Mouse (Mus musculus) neural tube, embryonic 12.5 days (tissue): Measurements from ENCODE around the gene Tmem199. TPM values are rescaled to one million over a fixed set of nuclear protein-coding genes. Genes with fewer than 3 reads are reported as not detected.

ENCODE experiments used
- ATAC-seq: fragments of 200-750 bp; cut with Nextera tagmentation; 2 replicates; pipeline ENCODE4 v1.8.0; 2017; ENCODE audit warnings: low read depth, mild to moderate bottlenecking, moderate TSS enrichment, moderate library complexity; ENCODE audit not compliant: low FRiP score
- H3K27ac ChIP-seq: fragments of 300-500 bp; sonication (generic); 2 replicates; pipeline ENCODE4 v1.5.1; 2016
- H3K27me3 ChIP-seq: fragments of 300-500 bp; sonication (generic); replicated peaks from 2 replicates; pipeline ENCODE4 v1.6.1; 2016; ENCODE audit warnings: mild to moderate bottlenecking
- H3K36me3 ChIP-seq: fragments of 300-500 bp; sonication (generic); 2 replicates; pipeline ENCODE4 v1.6.1; 2016; ENCODE audit warnings: mild to moderate bottlenecking
- H3K4me1 ChIP-seq: fragments of 300-500 bp; sonication (generic); 2 replicates; pipeline ENCODE4 v1.6.1; 2016
- H3K4me2 ChIP-seq: fragments of 300-500 bp; sonication (generic); replicated peaks from 2 replicates; pipeline ENCODE4 v1.6.1; 2016; ENCODE audit warnings: mild to moderate bottlenecking
- H3K4me3 ChIP-seq: fragments of 300-500 bp; sonication (generic); 2 replicates; pipeline ENCODE4 v1.5.1; 2016
- H3K9ac ChIP-seq: fragments of 300-500 bp; sonication (generic); 2 replicates; pipeline ENCODE4 v1.6.1; 2016; ENCODE audit warnings: mild to moderate bottlenecking
- H3K9me3 ChIP-seq: fragments of 300-500 bp; sonication (generic); 2 replicates; pipeline ENCODE4 v1.6.1; 2016; ENCODE audit warnings: mild to moderate bottlenecking
- WGBS: fragments of 180-500 bp; shearing (Covaris S2); methylation state at CpG from one replicate; pipeline ENCODE4 v1.1.7; 2016; 5-methylcytosine and 5-hydroxymethylcytosine counted together
- polyA plus RNA-seq: library from polyadenylated mRNA; unstranded; fragments of >200 nt; fragmentation: Nextera tagmentation; extraction: Ambion mirVana; gene quantifications from 2 replicates; pipeline ENCODE4 v1.2.1, GENCODE M21; 2016

Tmem199 gene
- polyA plus RNA-seq, 1 experiment from 2014 or later: 93.1 TPM

GRCm38 (mm10) chr11:78521880-78522279, 9.9 kb upstream of the Tmem199 start:
- WGBS: 91% methylated on average over 3 of the region's 3 CpGs
- no peaks in the 10 kb centered on the region for H3K27me3 ChIP-seq
- no peak overlapping the region for H3K4me2 ChIP-seq
- no peak for ATAC-seq
- H3K9ac ChIP-seq: no peak overlapping the region
- no peaks in the 10 kb centered on the region for H3K4me1 ChIP-seq
- peaks cover 90% of the 10 kb centered on the region for H3K36me3 ChIP-seq
- H3K27ac ChIP-seq: no peak overlapping the region
- no peak overlapping the region for H3K4me3 ChIP-seq
- H3K9me3 ChIP-seq: no peaks in the 10 kb centered on the region

DNA sequence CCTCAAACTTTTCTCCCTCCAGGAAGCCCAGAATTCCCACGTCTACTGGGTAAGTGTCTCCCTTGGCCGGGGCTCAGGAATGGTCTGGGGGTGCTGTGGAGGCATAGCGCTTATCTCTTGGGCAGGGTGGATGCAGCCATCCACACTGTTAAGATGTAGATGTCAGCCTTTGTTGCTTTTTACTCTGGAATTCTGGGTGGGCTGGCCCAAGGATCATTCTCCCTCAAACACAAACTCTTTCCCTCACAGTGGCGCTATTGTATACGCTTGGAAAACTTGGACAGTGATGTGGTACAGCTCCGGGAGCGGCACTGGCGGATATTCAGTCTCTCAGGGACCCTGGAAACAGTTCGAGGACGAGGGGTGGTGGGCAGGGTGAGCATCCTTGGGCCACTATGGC, 7.0 kb upstream of the Tmem199 start:
- Histone ChIP-seq H3K36me3 (peaks cover 87% of the 10 kb centered on the region), H3K4me1 (no peaks in the 10 kb centered on the region), H3K27me3 (no peaks in the 10 kb centered on the region), H3K4me2 (no peak overlapping the region), H3K9me3 (no peaks in the 10 kb centered on the region), H3K9ac (no peak overlapping the region), H3K4me3 (no peak overlapping the region), H3K27ac (no peak overlapping the region)
- WGBS: 92% methylated on average over 10 of the region's 10 CpGs
- ATAC-seq: no peak

DNA sequence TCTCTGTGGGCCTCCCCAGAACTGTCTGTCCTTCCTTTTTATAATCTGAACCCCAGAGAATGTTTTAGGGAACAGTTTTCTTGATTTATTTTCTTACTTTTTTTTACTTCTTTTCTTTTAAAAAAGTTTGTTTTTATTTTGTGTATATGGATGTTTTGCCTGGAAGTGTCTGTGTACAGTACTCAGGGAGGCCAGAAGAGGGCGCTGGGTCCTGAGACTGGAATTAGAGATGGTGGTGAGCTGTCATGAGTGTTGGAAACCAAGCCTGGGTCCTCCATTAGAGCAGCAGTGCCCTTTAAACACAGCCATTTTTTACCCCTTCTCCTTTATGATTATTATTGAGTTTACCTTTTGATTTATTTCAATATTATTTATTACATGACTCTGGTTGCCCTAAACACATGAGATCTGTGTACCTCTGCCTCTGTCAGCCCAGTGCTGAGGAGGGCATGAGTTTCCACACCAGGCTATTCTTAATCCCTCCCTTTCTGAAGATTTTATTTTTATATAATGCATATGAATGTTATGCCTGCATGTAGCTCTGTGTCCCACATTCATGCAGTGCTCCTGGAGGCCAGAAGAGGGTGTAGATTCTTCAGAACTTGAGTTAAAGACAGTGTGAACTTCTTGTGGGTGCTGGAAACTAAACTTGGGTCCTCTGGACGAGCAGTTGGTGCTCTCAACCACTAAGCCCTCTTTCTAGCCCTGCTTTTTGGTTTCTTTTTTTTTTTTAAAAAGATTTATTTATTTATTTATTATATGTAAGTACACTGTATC, 3.8 kb upstream of the Tmem199 start:
- Histone ChIP-seq H3K9ac (no peak overlapping the region), H3K27ac (no peak overlapping the region), H3K4me3 (no peak overlapping the region), H3K36me3 (peaks cover 55% of the 10 kb centered on the region), H3K27me3 (no peaks in the 10 kb centered on the region), H3K9me3 (no peaks in the 10 kb centered on the region), H3K4me2 (no peak overlapping the region), H3K4me1 (peaks cover 21% of the 10 kb centered on the region)
- WGBS: 62% methylated on average over 2 of the region's 2 CpGs
- no peak for ATAC-seq

- no peak for ATAC-seq
- peaks cover 41% of the 10 kb centered on the region for H3K36me3 ChIP-seq
- no peaks in the 10 kb centered on the region for H3K9me3 ChIP-seq
- H3K27me3 ChIP-seq: no peaks in the 10 kb centered on the region
- 79% methylated on average over 3 of the region's 3 CpGs for whole genome bisulfite sequencing
- H3K4me2 ChIP-seq: peak overlapping the region; percentile 90
- no peak overlapping the region for H3K27ac ChIP-seq
- H3K9ac ChIP-seq: no peak overlapping the region
- peaks cover 21% of the 10 kb centered on the region for H3K4me1 ChIP-seq
- H3K4me3 ChIP-seq: peak overlapping the region; percentile 89
Observed at GRCm38 (mm10) chr11:78513106-78513790, 1.3 kb upstream of the Tmem199 start.

DNA sequence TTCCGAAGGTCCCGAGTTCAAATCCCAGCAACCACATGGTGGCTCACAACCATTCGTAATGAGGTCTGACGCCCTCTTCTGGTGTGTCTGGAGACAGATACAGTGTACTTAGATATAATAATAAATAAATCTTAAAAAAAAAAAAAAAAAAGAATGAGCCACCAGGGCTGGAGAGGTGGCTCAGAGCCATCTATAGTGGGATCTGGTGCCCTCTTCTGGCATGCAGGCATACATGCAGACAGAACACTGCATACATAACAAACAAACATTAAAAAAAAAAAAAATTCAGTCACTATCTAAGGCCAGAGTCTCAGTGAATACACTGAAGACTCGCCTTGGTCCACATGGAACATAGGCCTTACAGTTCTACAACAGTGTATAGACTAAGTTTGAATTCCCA, 2.8 kb downstream of the Tmem199 start:
- no peak overlapping the region for H3K9ac ChIP-seq
- H3K27ac ChIP-seq: no peak overlapping the region
- no peak overlapping the region for H3K4me3 ChIP-seq
- H3K36me3 ChIP-seq: peaks cover 31% of the 10 kb centered on the region
- H3K9me3 ChIP-seq: no peaks in the 10 kb centered on the region
- no peak overlapping the region for H3K4me2 ChIP-seq
- H3K4me1 ChIP-seq: peaks cover 21% of the 10 kb centered on the region
- H3K27me3 ChIP-seq: no peaks in the 10 kb centered on the region
- 86% methylated on average over 5 of the region's 5 CpGs for WGBS
- ATAC-seq: no peak

DNA sequence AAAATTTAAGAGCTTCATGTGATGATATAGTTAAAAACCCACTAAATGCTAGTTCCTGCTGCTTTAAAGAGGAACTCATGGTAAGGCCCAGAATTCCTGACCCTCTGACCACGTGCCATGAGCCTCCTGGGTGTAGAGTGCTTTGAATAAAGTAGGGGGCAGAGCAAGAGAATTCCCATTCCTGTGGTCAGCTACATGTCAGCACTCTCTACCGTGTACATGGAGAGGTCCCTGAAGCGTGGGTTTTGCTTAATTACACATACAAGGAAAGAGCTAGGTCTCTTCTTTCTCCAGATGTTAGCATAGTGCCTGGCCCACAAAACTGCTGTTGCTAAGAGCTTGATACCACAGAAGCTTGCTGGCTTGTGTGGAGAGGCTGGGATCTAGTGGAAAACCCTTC, 6.5 kb downstream of the Tmem199 start:
- H3K36me3 ChIP-seq: peaks cover 31% of the 10 kb centered on the region
- no peak overlapping the region for H3K4me3 ChIP-seq
- WGBS: 78% methylated on average over 3 of the region's 3 CpGs
- H3K27me3 ChIP-seq: peaks cover 11% of the 10 kb centered on the region
- no peak for ATAC-seq
- H3K27ac ChIP-seq: no peak overlapping the region
- H3K4me1 ChIP-seq: no peaks in the 10 kb centered on the region
- H3K9ac ChIP-seq: no peak overlapping the region
- H3K4me2 ChIP-seq: no peak overlapping the region
- H3K9me3 ChIP-seq: no peaks in the 10 kb centered on the region

GRCm38 (mm10) chr11:78502909-78503650, 8.9 kb downstream of the Tmem199 start, which contains the start of gene Sebox:
Gene Sebox (plus strand): TSS chr11:78503447.
- peaks cover 20% of the 10 kb centered on the region for H3K36me3 ChIP-seq

GRCm38 (mm10) chr11:78501529-78501928, 10.4 kb downstream of the Tmem199 start:
- Histone ChIP-seq H3K27me3 (peaks cover 27% of the 10 kb centered on the region), H3K27ac (no peak overlapping the region), H3K4me1 (peaks cover 5% of the 10 kb centered on the region), H3K9ac (no peak overlapping the region), H3K36me3 (peaks cover 6% of the 10 kb centered on the region), H3K9me3 (no peaks in the 10 kb centered on the region), H3K4me2 (no peak overlapping the region), H3K4me3 (no peak overlapping the region)
- 85% methylated on average over 20 of the region's 20 CpGs for WGBS
- ATAC-seq: no peak

More at GRCm38 (mm10) chr11:78502909-78503650, 8.9 kb downstream of the Tmem199 start, which contains the start of gene Sebox:
- 73% methylated on average over 7 of the region's 7 CpGs for WGBS
- Histone ChIP-seq H3K4me1 (no peaks in the 10 kb centered on the region), H3K9me3 (no peaks in the 10 kb centered on the region), H3K9ac (no peak within 1 kb of the TSS), H3K27me3 (peaks cover 27% of the 10 kb centered on the region), H3K27ac (no peak within 1 kb of the TSS), H3K4me3 (no peak within 1 kb of the TSS), H3K4me2 (no peak within 1 kb of the TSS)
- no peak for ATAC-seq

DNA sequence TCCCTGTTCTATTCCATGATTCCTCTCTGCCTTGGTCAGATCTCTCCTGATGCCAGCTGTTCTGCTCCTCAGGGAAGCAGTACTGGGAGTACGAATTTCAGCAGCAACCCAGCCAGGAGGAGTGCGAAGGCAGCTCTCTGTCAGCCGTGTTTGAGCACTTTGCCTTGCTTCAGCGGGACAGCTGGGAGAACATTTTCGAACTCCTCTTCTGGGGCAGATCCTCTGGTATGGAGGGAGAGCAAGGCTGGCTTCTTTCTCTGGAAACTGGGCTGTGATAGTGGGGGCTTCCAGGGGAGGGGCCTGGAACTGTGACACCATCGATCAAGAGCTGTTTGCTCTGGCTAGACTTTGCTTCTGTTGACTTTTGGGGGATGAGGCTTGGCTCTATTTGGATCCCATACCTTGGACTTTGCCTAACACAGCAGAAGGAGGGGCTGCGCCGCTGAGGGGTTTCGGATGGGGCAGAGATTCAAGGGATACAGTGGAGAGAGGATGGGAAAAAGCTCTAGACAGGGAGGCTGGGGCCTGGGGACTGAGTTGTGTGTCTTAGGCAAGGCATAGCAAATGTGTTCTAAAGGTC, 11.3 kb downstream of the Tmem199 start:
- no peak overlapping the region for H3K4me3 ChIP-seq
- WGBS: 81% methylated on average over 9 of the region's 9 CpGs
- H3K27me3 ChIP-seq: peaks cover 30% of the 10 kb centered on the region
- peaks cover 13% of the 10 kb centered on the region for H3K4me1 ChIP-seq
- H3K36me3 ChIP-seq: no peaks in the 10 kb centered on the region
- H3K9me3 ChIP-seq: no peaks in the 10 kb centered on the region
- no peak overlapping the region for H3K27ac ChIP-seq
- 0 out of 2 replicates have a peak overlapping the region, but pooled peaks have one; percentile 13 for H3K9ac ChIP-seq
- ATAC-seq: no peak
- 0 out of 2 replicates have a peak overlapping the region, but pooled peaks have one; percentile 5 for H3K4me2 ChIP-seq

GRCm38 (mm10) chr11:78499543-78499942, 12.4 kb downstream of the Tmem199 start:
- peaks cover 36% of the 10 kb centered on the region for H3K27me3 ChIP-seq
- no peak overlapping the region for H3K9ac ChIP-seq
- WGBS: 59% methylated on average over 16 of the region's 16 CpGs
- no peak for ATAC-seq
- H3K4me3 ChIP-seq: 0 out of 2 replicates have a peak overlapping the region, but pooled peaks have one; percentile 5
- no peaks in the 10 kb centered on the region for H3K36me3 ChIP-seq
- no peak overlapping the region for H3K27ac ChIP-seq
- H3K4me2 ChIP-seq: no peak overlapping the region
- no peaks in the 10 kb centered on the region for H3K9me3 ChIP-seq
- H3K4me1 ChIP-seq: peaks cover 15% of the 10 kb centered on the region

DNA sequence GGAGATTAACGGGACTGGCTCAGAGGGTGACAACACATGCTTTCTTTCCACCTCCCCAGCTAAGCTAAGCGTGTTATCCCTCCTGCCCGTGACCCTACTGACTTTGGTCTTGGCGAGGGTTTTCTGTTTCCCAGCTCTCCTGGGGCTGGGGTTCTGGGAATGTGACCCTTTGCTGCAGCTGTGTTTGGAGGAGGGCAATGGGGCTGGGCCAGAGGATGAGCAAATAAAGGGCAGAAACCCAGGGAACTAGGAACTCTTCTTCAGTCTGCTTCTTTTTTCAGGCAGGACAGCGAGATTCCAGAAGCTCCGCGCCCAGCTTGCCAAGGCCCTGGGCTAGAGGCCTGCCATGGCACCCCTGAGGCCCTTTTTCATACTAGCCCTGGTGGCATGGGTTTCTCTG, 13.0 kb downstream of the Tmem199 start, which contains the start of gene Vtn:
Gene Vtn, plus strand, starts transcription at position 88 of the 400 bp plus-strand sequence.
- WGBS: 57% methylated on average over 7 of the region's 7 CpGs
- Histone ChIP-seq H3K4me3 (peak within 1 kb of the TSS; percentile 74), H3K27me3 (peaks cover 38% of the 10 kb centered on the region), H3K4me1 (peaks cover 15% of the 10 kb centered on the region), H3K9ac (peak within 1 kb of the TSS; percentile 87), H3K4me2 (peak within 1 kb of the TSS; percentile 94), H3K27ac (peak within 1 kb of the TSS; percentile 62; the same call in 1 of the 2 replicates), H3K9me3 (no peaks in the 10 kb centered on the region), H3K36me3 (no peaks in the 10 kb centered on the region)
- no peak for ATAC-seq
